Mouse (Mus musculus): Measurements from ENCODE around the gene Phox2a. TPM values are rescaled to one million over a fixed set of nuclear protein-coding genes. Genes with fewer than 3 reads are reported as not detected.

Gene Phox2a
- 1.5 and 1.7 TPM in 2 replicates for polyA plus RNA-seq (2014; fragmentation: Nextera tagmentation; extraction: Ambion mirVana)

DNA sequence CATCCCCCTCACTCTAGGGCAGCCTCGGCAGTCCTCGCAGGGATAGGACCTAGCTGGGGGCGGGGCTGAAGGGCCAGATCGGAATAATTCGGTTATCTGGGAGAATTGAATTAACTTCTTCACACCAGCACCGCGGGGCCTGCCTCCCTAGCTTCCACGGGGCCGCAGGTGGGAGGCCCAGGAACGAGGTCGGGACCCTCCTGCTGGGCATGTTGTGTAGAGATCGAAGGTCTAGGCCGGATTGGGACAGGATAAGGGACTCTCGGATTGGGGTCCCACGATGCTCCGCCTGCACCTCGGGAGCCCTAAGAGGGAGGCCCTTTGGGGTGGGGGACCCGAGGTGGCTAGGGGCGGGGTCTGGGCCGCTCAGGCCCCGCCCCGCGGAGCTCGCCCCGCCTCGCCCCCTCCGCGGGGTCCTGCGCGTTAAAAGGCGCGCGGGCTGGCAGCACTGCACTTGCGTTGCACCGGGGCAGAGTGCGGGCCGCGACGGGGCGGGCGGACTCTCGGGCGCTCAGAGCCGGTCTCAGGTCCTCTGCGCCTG is at the start of gene Phox2a:
Phox2a (plus strand) TSS at position 453 of the 541 bp plus-strand sequence.
- peak within 1 kb of the TSS; percentile 51 for H3K4me2 ChIP-seq (ENCODE audit: low read depth, low read length)
- H3K4me1 ChIP-seq (ENCODE audit: control insufficient read depth, insufficient read depth, low read length), result peaks cover 22% of the 10 kb centered on the region
- peak; percentile 10; the same call in 1 of the 2 replicates for ATAC-seq (ENCODE audit: low read depth)
- peaks cover 2% of the 10 kb centered on the region; the same call in 1 of the 2 replicates for H3K36me3 ChIP-seq (ENCODE audit: control insufficient read depth, insufficient read depth, low read length)
- 1% methylated on average over 30 of the region's 45 CpGs for WGBS
- no peaks in the 10 kb centered on the region for H3K9me3 ChIP-seq (ENCODE audit: control insufficient read depth, low read length)
- H3K9ac ChIP-seq (ENCODE audit: low read depth, low read length), result peak within 1 kb of the TSS; percentile 46; the same call in 1 of the 2 replicates
- no peak within 1 kb of the TSS for H3K27ac ChIP-seq (replicated peaks; ENCODE audit: low read depth, low read length)
- DNase-seq (ENCODE audit: low spot score), result no peak
- peaks cover 71% of the 10 kb centered on the region for H3K27me3 ChIP-seq (replicated peaks; ENCODE audit: control insufficient read depth, insufficient read depth, low read length)
- peak within 1 kb of the TSS; percentile 29 for H3K4me3 ChIP-seq (ENCODE audit: low read depth, low read length)

GRCm38 (mm10) chr7:101770051-101770450 is 48.1 kb upstream of the Phox2a start:
- no peak overlapping the region for H3K27ac ChIP-seq (replicated peaks; ENCODE audit: low read depth, low read length)
- WGBS, result 77% methylated on average over 7 of the region's 7 CpGs

DNA sequence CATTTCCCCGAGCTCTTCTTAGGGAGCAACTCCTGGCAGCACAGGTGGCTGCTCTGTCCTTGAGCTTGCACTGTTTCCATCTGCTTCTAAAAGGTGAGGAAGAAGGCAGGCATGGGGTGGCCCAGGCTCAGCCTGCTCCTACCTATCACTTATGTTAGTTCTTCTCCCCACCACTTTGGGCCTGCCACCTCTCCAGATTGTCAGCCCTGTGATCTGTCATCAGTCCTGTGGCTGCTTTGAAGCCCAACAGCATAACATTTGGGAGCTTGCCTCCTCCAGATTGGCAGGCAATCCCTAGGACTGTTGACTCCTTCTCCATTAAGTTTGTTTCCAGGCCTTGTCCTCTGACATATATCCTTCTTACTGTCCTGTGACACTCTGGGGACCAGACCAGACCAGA is 46.5 kb upstream of the Phox2a start:
- no peak overlapping the region for H3K27ac ChIP-seq (replicated peaks; ENCODE audit: low read depth, low read length)
- 68% methylated on average over 1 of the region's 1 CpGs for WGBS

More at GRCm38 (mm10) chr7:101770051-101770450, 48.1 kb upstream of the Phox2a start:
- no peaks in the 10 kb centered on the region for H3K9me3 ChIP-seq (ENCODE audit: control insufficient read depth, low read length)
- no peak overlapping the region for H3K9ac ChIP-seq (ENCODE audit: low read depth, low read length)
- H3K4me2 ChIP-seq (ENCODE audit: low read depth, low read length), result no peak overlapping the region
- no peak for ATAC-seq (ENCODE audit: low read depth)
- H3K4me3 ChIP-seq (ENCODE audit: low read depth, low read length), result no peak overlapping the region
- H3K36me3 ChIP-seq (ENCODE audit: control insufficient read depth, insufficient read depth, low read length), result peaks cover 8% of the 10 kb centered on the region; the same call in 1 of the 2 replicates
- H3K27me3 ChIP-seq (replicated peaks; ENCODE audit: control insufficient read depth, insufficient read depth, low read length), result no peaks in the 10 kb centered on the region
- peaks cover 14% of the 10 kb centered on the region for H3K4me1 ChIP-seq (ENCODE audit: control insufficient read depth, insufficient read depth, low read length)
- DNase-seq (ENCODE audit: low spot score), result no peak

GRCm38 (mm10) chr7:101772687-101773086 is 45.4 kb upstream of the Phox2a start:
- peaks cover 14% of the 10 kb centered on the region for H3K4me1 ChIP-seq (ENCODE audit: control insufficient read depth, insufficient read depth, low read length)
- H3K9ac ChIP-seq (ENCODE audit: low read depth, low read length), result no peak overlapping the region
- peak; percentile 77 for DNase-seq (ENCODE audit: low spot score)
- H3K4me2 ChIP-seq (ENCODE audit: low read depth, low read length), result no peak overlapping the region
- H3K4me3 ChIP-seq (ENCODE audit: low read depth, low read length), result no peak overlapping the region
- no peaks in the 10 kb centered on the region for H3K9me3 ChIP-seq (ENCODE audit: control insufficient read depth, low read length)
- no peaks in the 10 kb centered on the region for H3K27me3 ChIP-seq (replicated peaks; ENCODE audit: control insufficient read depth, insufficient read depth, low read length)
- peak; percentile 74 for ATAC-seq (ENCODE audit: low read depth)
- H3K27ac ChIP-seq (replicated peaks; ENCODE audit: low read depth, low read length), result no peak overlapping the region
- WGBS, result 34% methylated on average over 8 of the region's 8 CpGs
- peaks cover 11% of the 10 kb centered on the region; the same call in 1 of the 2 replicates for H3K36me3 ChIP-seq (ENCODE audit: control insufficient read depth, insufficient read depth, low read length)

More for the DNA sequence above, 46.5 kb upstream of the Phox2a start:
- H3K36me3 ChIP-seq (ENCODE audit: control insufficient read depth, insufficient read depth, low read length), result peaks cover 11% of the 10 kb centered on the region; the same call in 1 of the 2 replicates
- H3K9me3 ChIP-seq (ENCODE audit: control insufficient read depth, low read length), result no peaks in the 10 kb centered on the region
- no peak for DNase-seq (ENCODE audit: low spot score)
- no peak overlapping the region for H3K9ac ChIP-seq (ENCODE audit: low read depth, low read length)
- no peak overlapping the region for H3K4me2 ChIP-seq (ENCODE audit: low read depth, low read length)
- peaks cover 14% of the 10 kb centered on the region for H3K4me1 ChIP-seq (ENCODE audit: control insufficient read depth, insufficient read depth, low read length)
- no peaks in the 10 kb centered on the region for H3K27me3 ChIP-seq (replicated peaks; ENCODE audit: control insufficient read depth, insufficient read depth, low read length)
- H3K4me3 ChIP-seq (ENCODE audit: low read depth, low read length), result no peak overlapping the region
- no peak for ATAC-seq (ENCODE audit: low read depth)

DNA sequence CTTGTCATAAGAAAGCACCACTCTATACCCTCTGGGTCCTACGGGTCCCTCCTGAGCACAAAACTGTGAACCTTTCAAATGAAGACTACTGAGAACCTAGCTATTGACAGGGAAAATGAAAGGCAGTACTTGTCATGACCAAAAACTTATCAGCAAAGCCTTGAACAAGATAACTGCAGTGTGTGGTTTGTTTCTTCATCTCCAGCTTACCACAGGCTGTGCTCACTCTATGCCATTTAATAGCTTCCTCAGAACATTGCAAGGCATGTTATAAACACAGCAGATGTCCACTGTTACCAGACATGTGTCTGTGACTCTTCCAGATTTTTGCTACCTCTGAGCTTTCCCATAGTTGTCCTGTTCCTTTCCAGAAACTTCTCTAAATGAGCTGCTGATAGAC is 41.1 kb upstream of the Phox2a start:
- H3K27me3 ChIP-seq (replicated peaks; ENCODE audit: control insufficient read depth, insufficient read depth, low read length), result no peaks in the 10 kb centered on the region
- no peak overlapping the region for H3K4me2 ChIP-seq (ENCODE audit: low read depth, low read length)
- ATAC-seq (ENCODE audit: low read depth), result no peak
- H3K27ac ChIP-seq (replicated peaks; ENCODE audit: low read depth, low read length), result no peak overlapping the region
- no peaks in the 10 kb centered on the region for H3K9me3 ChIP-seq (ENCODE audit: control insufficient read depth, low read length)
- no peak for DNase-seq (ENCODE audit: low spot score)
- H3K36me3 ChIP-seq (ENCODE audit: control insufficient read depth, insufficient read depth, low read length), result peaks cover 30% of the 10 kb centered on the region
- 97% methylated on average over 1 of the region's 1 CpGs for WGBS
- H3K4me3 ChIP-seq (ENCODE audit: low read depth, low read length), result no peak overlapping the region
- H3K9ac ChIP-seq (ENCODE audit: low read depth, low read length), result no peak overlapping the region
- peaks cover 7% of the 10 kb centered on the region for H3K4me1 ChIP-seq (ENCODE audit: control insufficient read depth, insufficient read depth, low read length)

DNA sequence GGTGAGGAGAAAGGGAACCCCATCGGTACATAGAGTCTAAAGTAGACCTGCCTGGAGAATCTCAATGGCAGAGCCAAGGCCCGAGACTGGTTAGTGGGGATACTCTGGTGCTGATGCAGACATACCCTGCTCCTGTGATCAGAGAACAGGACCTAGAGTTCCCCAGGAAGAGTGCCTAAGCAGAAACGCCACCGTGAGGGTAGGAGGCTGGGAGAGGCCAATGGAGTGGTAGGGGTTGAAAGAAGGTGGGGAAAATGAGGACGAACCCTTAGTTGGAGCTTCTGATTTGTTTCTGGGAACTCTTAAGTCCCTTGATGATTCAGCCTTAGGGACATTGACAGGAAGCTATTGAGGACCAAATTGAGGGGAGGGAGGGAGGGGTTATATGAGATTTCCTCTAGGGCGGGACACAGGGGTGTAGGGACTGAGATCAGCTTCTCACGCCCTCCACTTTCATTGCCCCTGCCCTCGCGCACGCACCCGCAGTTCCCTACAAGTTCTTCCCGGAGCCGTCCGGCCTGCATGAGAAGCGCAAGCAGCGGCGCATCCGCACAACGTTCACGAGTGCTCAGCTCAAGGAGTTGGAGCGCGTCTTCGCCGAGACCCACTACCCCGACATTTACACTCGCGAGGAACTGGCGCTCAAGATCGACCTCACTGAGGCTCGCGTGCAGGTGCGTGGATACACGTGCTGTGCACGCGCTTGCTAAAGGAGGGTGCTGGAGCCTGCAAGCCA is 2.4 kb downstream of the Phox2a start:
- WGBS, result 2% methylated on average over 35 of the region's 35 CpGs
- peak overlapping the region; percentile 85 for H3K4me2 ChIP-seq (ENCODE audit: low read depth, low read length)
- 0 out of 2 replicates have a peak overlapping the region, but pooled peaks have one; percentile 65 for H3K9ac ChIP-seq (ENCODE audit: low read depth, low read length)
- H3K27me3 ChIP-seq (replicated peaks; ENCODE audit: control insufficient read depth, insufficient read depth, low read length), result peaks cover 80% of the 10 kb centered on the region
- no peaks in the 10 kb centered on the region for H3K9me3 ChIP-seq (ENCODE audit: control insufficient read depth, low read length)
- no peak overlapping the region for H3K27ac ChIP-seq (replicated peaks; ENCODE audit: low read depth, low read length)
- H3K4me1 ChIP-seq (ENCODE audit: control insufficient read depth, insufficient read depth, low read length), result peaks cover 22% of the 10 kb centered on the region
- DNase-seq (ENCODE audit: low spot score) (peak; percentile 35), ATAC-seq (ENCODE audit: low read depth) (no peak)
- peak overlapping the region; percentile 47 for H3K4me3 ChIP-seq (ENCODE audit: low read depth, low read length)
- H3K36me3 ChIP-seq (ENCODE audit: control insufficient read depth, insufficient read depth, low read length), result peaks cover 27% of the 10 kb centered on the region

DNA sequence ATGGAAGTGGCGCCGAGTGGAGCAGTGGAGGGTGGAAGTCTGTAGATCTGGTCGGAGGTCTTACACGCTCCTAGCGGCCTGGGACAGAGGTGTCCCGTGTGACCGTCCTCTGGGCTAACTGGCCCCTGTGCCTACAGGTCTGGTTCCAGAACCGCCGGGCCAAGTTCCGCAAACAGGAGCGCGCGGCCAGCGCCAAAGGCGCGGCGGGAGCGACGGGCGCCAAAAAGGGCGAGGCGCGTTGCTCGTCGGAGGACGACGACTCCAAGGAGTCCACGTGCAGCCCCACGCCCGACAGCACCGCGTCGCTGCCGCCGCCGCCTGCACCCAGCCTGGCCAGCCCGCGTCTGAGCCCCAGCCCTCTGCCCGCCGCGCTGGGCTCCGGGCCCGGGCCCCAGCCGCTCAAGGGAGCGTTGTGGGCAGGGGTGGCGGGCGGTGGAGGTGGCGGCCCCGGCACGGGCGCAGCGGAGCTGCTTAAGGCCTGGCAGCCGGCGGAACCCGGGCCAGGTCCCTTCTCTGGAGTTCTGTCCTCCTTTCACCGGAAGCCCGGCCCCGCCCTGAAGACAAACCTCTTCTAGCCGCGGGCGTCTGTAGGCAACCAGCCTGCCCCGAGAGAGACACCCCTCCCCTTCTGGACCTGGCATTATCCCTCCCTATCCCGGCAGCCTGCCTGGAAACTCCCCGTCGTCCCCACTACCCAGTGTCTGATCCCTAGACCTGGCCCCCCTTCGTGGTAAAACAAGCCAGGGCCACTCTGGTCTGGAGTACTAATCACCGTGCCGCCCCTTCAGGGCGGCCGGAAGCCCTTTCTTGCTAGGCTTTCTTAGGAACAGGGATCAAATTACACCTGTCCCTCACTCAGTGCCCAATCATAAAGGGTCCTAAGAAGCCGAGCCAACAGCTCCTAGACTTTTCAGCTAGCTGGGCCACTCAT is 3.7 kb downstream of the Phox2a start:
- Histone ChIP-seq H3K9me3 (ENCODE audit: control insufficient read depth, low read length) (no peaks in the 10 kb centered on the region), H3K4me3 (ENCODE audit: low read depth, low read length) (peak overlapping the region; percentile 47), H3K36me3 (ENCODE audit: control insufficient read depth, insufficient read depth, low read length) (peaks cover 41% of the 10 kb centered on the region), H3K4me1 (ENCODE audit: control insufficient read depth, insufficient read depth, low read length) (peaks cover 22% of the 10 kb centered on the region), H3K27me3 (replicated peaks; ENCODE audit: control insufficient read depth, insufficient read depth, low read length) (peaks cover 70% of the 10 kb centered on the region), H3K9ac (ENCODE audit: low read depth, low read length) (peak overlapping the region; percentile 65), H3K4me2 (ENCODE audit: low read depth, low read length) (peak overlapping the region; percentile 85), H3K27ac (replicated peaks; ENCODE audit: low read depth, low read length) (no peak overlapping the region)
- WGBS, result 0% methylated on average over 17 of the region's 71 CpGs
- DNase-seq (ENCODE audit: low spot score), result peak; percentile 79
- ATAC-seq (ENCODE audit: low read depth), result peak; percentile 65
